Mouse (Mus musculus): ENCODE measurements around the gene Elavl2. TPM values are rescaled to one million over a fixed set of nuclear protein-coding genes. Genes with fewer than 3 reads are reported as not detected.

Gene Elavl2
- polyA plus RNA-seq, 1 experiment from 2014 or later: 4.0 TPM

GRCm38 (mm10) chr4:91238739-91239485, 161.7 kb downstream of the Elavl2 start:
- Histone ChIP-seq H3K4me3 (no peak overlapping the region), H3K4me1 (no peaks in the 10 kb centered on the region), H3K36me3 (no peaks in the 10 kb centered on the region), H3K9ac (no peak overlapping the region), H3K27me3 (no peaks in the 10 kb centered on the region), H3K4me2 (no peak overlapping the region), H3K27ac (no peak overlapping the region), H3K9me3 (no peaks in the 10 kb centered on the region)
- no peak for ATAC-seq (ENCODE audit: borderline replicate concordance, extremely low read depth, low FRiP score, low TSS enrichment)
- 62% methylated on average over 6 of the region's 6 CpGs for WGBS

DNA sequence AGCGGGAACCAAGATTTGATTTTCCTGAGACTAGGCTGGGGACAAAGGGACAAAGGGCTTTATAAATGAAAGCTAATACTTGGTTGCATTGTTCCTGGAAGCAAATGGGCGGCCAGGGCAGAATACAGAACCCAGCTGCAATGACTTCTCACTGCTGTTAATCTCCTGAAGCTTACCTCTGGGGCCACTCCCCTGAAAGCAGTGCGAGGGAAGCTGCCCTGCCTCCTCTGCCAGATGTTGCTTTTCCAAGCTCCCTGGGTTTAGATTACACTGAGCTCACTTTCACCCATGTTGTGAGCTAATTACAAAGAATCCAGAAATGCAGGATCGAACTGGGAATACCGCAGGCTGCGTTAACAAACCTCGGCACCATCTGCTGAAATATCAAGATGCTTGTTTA, 163.6 kb downstream of the Elavl2 start:
- H3K4me2 ChIP-seq: no peak overlapping the region
- no peak overlapping the region for H3K27ac ChIP-seq
- ATAC-seq (ENCODE audit: borderline replicate concordance, extremely low read depth, low FRiP score, low TSS enrichment): no peak
- no peaks in the 10 kb centered on the region for H3K9me3 ChIP-seq
- no peaks in the 10 kb centered on the region for H3K27me3 ChIP-seq
- no peaks in the 10 kb centered on the region for H3K36me3 ChIP-seq
- no peak overlapping the region for H3K4me3 ChIP-seq
- no peaks in the 10 kb centered on the region for H3K4me1 ChIP-seq
- 36% methylated on average over 7 of the region's 7 CpGs for WGBS
- H3K9ac ChIP-seq: no peak overlapping the region

DNA sequence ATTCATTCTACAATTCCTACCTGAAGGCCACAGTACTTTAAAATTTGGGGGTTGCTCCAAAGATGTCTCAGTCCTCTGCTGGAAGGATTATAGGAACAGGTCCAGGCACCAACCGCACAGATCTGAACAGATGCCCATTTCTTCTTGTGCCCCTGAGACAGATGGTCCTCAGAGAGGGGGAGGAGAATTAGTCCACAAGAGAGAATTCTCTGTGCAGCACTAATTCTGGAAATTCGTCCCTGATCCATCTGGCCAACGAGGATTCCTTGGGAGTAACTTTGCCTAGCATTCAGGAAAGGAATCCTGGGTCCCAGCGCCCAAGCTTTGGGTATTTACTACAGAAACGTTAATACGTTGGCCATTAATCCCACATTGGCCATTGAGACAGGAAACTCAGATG, 165.6 kb downstream of the Elavl2 start:
- H3K27ac ChIP-seq: no peak overlapping the region
- ATAC-seq (ENCODE audit: borderline replicate concordance, extremely low read depth, low FRiP score, low TSS enrichment): no peak
- H3K4me1 ChIP-seq: no peaks in the 10 kb centered on the region
- no peaks in the 10 kb centered on the region for H3K9me3 ChIP-seq
- no peak overlapping the region for H3K4me2 ChIP-seq
- H3K9ac ChIP-seq: no peak overlapping the region
- no peaks in the 10 kb centered on the region for H3K36me3 ChIP-seq
- no peak overlapping the region for H3K4me3 ChIP-seq
- H3K27me3 ChIP-seq: no peaks in the 10 kb centered on the region
- WGBS: 87% methylated on average over 6 of the region's 6 CpGs

DNA sequence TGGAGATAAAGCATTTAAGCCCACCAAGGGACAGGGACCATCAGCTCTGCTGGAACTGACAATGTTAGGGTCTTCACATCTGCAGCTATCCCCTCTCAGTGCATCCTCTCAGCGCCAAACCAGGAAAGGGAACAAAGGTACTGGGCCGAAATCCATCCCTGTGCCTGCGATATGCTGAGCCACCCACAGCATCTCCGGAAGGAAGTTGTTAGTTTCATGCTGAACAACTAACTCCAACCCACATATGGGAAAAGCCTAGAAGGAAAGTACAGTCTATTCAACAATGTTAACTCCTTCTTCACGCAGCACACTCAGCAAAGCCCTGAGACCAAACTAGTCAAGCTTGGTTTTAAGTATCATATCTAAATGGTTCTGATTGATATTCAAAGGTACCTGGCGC, 167.0 kb downstream of the Elavl2 start:
- Histone ChIP-seq H3K27me3 (no peaks in the 10 kb centered on the region), H3K9me3 (no peaks in the 10 kb centered on the region), H3K27ac (no peak overlapping the region), H3K4me1 (no peaks in the 10 kb centered on the region), H3K9ac (no peak overlapping the region), H3K4me2 (no peak overlapping the region), H3K4me3 (no peak overlapping the region), H3K36me3 (no peaks in the 10 kb centered on the region)
- no peak for ATAC-seq (ENCODE audit: borderline replicate concordance, extremely low read depth, low FRiP score, low TSS enrichment)
- 89% methylated on average over 6 of the region's 6 CpGs for WGBS

DNA sequence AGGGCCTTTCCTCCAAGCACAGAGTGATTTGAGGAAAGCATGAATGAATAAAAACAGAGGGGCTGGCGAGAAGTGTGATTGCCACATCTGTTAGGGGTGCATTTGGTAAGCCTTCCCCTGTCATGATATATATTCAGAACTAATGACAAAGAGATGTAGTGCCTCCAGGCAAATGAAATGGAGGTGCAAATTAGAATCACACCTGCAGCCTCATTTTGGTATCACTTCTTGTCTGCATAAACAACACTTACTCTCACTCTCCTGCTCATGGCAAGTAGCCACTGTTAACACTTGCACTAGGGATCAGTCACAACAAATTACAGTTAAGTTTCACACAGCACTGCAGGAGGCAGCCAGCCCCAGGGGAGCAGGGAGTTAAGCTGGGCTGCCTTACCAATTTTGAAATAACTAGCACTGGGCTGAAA, 170.1 kb downstream of the Elavl2 start:
- Histone ChIP-seq H3K9me3 (no peaks in the 10 kb centered on the region), H3K9ac (no peak overlapping the region), H3K27me3 (no peaks in the 10 kb centered on the region), H3K4me2 (no peak overlapping the region), H3K4me3 (no peak overlapping the region), H3K27ac (no peak overlapping the region), H3K4me1 (no peaks in the 10 kb centered on the region), H3K36me3 (no peaks in the 10 kb centered on the region)
- WGBS: 74% methylated on average over 1 of the region's 1 CpGs
- no peak for ATAC-seq (ENCODE audit: borderline replicate concordance, extremely low read depth, low FRiP score, low TSS enrichment)

GRCm38 (mm10) chr4:91228341-91228740, 172.2 kb downstream of the Elavl2 start:
- Histone ChIP-seq H3K9me3 (no peaks in the 10 kb centered on the region), H3K36me3 (no peaks in the 10 kb centered on the region), H3K4me2 (no peak overlapping the region), H3K27me3 (no peaks in the 10 kb centered on the region), H3K4me1 (no peaks in the 10 kb centered on the region), H3K27ac (no peak overlapping the region), H3K9ac (no peak overlapping the region), H3K4me3 (no peak overlapping the region)
- ATAC-seq (ENCODE audit: borderline replicate concordance, extremely low read depth, low FRiP score, low TSS enrichment): no peak
- 80% methylated on average over 3 of the region's 3 CpGs for WGBS

DNA sequence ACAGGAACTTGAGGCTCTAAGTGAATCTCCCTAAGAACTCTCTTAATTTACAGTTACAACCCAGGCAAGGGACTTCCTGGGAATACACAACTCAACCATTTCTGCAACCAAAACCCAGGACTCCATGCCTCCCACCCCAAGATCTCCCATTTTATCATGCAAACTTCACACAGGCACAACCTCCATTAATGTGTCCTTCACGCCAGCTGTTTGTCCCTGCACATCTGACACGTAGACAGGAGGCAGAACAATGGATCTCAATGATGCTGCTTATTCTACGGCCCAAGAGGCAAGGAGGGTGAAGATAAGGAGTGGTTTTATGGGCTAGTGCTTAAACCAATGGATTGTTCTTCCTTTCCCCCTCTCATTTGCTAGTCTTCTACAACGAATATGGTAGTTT, 176.8 kb downstream of the Elavl2 start:
- Histone ChIP-seq H3K36me3 (no peaks in the 10 kb centered on the region), H3K4me2 (no peak overlapping the region), H3K4me1 (no peaks in the 10 kb centered on the region), H3K9me3 (no peaks in the 10 kb centered on the region), H3K27me3 (no peaks in the 10 kb centered on the region), H3K27ac (no peak overlapping the region), H3K4me3 (no peak overlapping the region), H3K9ac (no peak overlapping the region)
- no peak for ATAC-seq (ENCODE audit: borderline replicate concordance, extremely low read depth, low FRiP score, low TSS enrichment)
- WGBS: 79% methylated on average over 4 of the region's 4 CpGs

GRCm38 (mm10) chr4:91219322-91219721, 181.3 kb downstream of the Elavl2 start:
- no peak overlapping the region for H3K9ac ChIP-seq

DNA sequence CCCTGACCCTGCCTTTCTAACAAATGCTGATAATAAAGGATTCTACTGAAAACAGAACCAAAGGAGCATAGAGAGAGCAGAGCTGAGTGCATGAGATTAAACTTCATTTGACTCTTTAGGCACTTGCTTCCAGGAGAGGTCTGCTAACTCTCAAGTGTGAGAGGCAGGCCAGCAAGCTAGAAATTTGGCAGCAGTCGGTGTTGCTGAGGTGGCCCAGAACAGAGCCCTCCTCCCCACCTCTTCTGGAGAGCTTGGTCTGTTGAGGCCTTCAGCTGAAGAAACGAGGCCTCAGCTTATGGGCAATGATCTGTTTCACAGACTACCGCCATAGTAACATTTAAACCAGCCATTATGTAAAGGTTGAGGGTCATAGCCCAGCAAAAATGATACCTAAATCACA, 186.7 kb downstream of the Elavl2 start:
- Histone ChIP-seq H3K27me3 (no peaks in the 10 kb centered on the region), H3K4me1 (no peaks in the 10 kb centered on the region), H3K27ac (no peak overlapping the region), H3K9me3 (no peaks in the 10 kb centered on the region), H3K9ac (no peak overlapping the region), H3K4me3 (no peak overlapping the region), H3K4me2 (no peak overlapping the region), H3K36me3 (no peaks in the 10 kb centered on the region)
- ATAC-seq (ENCODE audit: borderline replicate concordance, extremely low read depth, low FRiP score, low TSS enrichment): no peak
- 64% methylated on average over 3 of the region's 3 CpGs for WGBS

More at GRCm38 (mm10) chr4:91219322-91219721, 181.3 kb downstream of the Elavl2 start:
- Histone ChIP-seq H3K9me3 (no peaks in the 10 kb centered on the region), H3K4me3 (no peak overlapping the region), H3K36me3 (no peaks in the 10 kb centered on the region), H3K4me1 (no peaks in the 10 kb centered on the region), H3K27ac (no peak overlapping the region), H3K27me3 (no peaks in the 10 kb centered on the region), H3K4me2 (no peak overlapping the region)
- no peak for ATAC-seq (ENCODE audit: borderline replicate concordance, extremely low read depth, low FRiP score, low TSS enrichment)
- WGBS: 80% methylated on average over 3 of the region's 3 CpGs

- H3K9me3 ChIP-seq: no peaks in the 10 kb centered on the region
- no peak overlapping the region for H3K4me2 ChIP-seq
- no peak overlapping the region for H3K9ac ChIP-seq
- H3K4me3 ChIP-seq: no peak overlapping the region
- WGBS: 45% methylated on average over 6 of the region's 6 CpGs
- no peak overlapping the region for H3K27ac ChIP-seq
- no peaks in the 10 kb centered on the region for H3K4me1 ChIP-seq
- ATAC-seq (ENCODE audit: borderline replicate concordance, extremely low read depth, low FRiP score, low TSS enrichment): no peak; the same call in 1 of the 2 replicates
- H3K27me3 ChIP-seq: no peaks in the 10 kb centered on the region
- H3K36me3 ChIP-seq: no peaks in the 10 kb centered on the region
Measured at GRCm38 (mm10) chr4:91208415-91209292, 191.9 kb downstream of the Elavl2 start.

Data from lung, embryonic 15.5 days (tissue).